Mouse (Mus musculus): ENCODE measurements around the gene Shisa5. TPM values are rescaled to one million over a fixed set of nuclear protein-coding genes. Genes with fewer than 3 reads are reported as not detected.

Shisa5 gene
- total RNA-seq, 2 experiments from 2014 or later, result 46.0 to 56.0 TPM

DNA sequence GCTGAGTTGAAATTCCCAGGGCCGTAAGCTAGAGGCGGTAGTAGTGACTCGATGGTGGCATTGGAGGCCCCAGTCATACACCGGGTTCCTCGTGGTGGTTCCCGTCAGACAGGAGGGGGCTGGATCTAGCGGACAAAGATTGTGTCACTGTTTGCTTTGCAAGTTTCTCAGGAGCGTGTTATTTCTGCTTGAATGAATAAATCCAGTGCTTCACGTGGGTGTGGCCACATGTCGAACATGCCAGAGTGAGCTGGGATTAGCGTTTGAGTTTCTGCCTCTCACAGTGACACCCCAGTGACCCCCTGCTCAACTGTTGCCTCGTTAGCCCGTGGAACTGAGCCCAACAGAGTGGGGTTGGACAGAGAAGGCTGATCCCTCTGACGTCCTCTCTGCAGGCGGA is 52.1 kb downstream of the Shisa5 start:
- DNase-seq (ENCODE audit: low spot score in 2 of 2), result peak in 1 of 2 experiments; percentile 39

DNA sequence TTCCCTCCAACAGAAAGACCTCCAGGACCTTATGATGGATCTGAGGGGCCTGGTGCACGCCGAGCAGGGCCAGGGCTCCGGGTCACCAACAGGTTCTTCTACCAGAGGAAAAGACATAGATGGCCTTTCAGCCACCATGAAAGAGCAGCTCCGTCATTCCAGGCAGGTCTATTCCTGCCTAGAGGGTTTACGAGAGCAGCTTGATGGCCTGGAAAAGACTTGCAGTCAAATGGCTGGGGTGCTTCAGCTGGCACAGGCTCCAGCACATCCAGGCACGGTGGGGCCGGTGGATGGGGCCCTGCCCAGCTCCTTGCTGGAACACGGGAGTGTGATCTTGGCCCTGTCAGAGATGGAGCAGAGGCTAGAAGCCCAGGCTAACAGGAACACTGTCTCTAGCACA is 53.4 kb downstream of the Shisa5 start:
- DNase-seq (ENCODE audit: low spot score in 2 of 2), result no peak

- DNase-seq (ENCODE audit: low spot score in 2 of 2), result no peak
These were observed 54.4 kb downstream of the Shisa5 start for GRCm38 (mm10) chr9:109092799-109093198.

DNA sequence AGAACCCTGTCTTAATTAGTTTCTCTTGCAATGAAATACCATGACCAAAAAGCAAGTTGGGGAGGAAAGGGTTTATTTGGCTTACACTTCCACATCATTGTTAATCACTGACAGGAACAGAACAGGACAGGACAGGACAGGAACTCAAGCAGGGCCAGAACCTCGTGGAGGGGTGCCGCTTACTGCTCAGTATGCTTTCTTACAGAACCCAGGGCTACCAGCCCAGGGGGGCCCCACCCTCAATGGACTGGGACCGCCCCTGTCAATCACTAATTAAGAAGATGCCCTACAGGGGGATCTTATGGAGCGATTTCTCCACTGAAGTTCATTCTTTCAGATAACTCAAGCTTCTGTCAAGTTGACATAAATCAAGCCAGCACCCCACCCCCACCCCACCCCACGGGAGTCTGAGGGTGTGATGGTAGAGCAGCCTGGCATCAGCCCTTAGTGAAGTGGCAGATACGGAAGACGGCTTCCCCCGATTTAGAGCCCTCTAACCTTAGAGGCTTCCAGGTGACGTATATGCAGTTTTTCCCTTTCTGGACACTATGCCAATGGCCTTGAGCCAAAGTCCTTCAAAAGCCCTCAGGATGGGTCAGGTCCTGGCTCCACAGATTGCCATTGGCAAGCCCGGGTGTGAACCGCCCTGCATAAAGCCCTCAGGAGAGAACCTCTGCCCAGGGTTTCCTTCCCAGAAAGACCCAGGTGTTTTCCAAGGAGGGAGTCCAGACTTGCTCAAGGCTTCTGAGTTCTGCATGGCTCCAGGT is 55.6 kb downstream of the Shisa5 start:
- no peak for DNase-seq (ENCODE audit: low spot score in 2 of 2)

DNA sequence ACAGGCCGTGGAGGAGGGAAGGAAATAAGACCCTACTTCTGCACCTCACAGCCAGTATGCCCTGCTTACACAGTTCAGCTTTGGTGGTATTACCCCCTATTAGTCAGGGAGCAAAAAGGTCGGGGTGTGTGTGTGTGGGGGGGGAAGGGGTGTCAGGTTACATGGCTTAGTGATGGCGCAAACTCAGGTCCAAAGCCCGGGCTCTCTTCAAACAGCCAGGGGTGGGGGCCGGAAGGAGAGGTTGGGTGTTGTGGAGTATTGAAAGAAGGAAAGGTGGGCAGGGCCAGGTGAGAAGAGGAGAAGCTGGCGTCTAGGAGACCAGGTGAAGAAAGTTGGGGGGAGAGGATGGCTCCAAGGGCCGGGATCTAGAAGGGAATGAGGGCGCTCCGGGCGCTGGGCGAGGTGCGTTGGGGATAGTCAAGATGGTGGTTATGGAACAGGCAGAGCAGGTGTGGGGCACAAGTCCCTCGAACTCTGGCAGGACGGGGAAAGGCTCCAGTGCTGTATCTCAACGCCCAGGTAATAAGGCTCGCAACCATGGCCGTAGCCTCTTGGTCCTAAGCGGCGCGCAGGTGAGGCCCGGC is 56.3 kb downstream of the Shisa5 start:
- no peak for DNase-seq (ENCODE audit: low spot score in 2 of 2)

- peak; percentile 56 to 70 for DNase-seq (ENCODE audit: low spot score in 2 of 2)
These were observed 57.0 kb downstream of the Shisa5 start, which contains the start of gene Plxnb1 for GRCm38 (mm10) chr9:109095137-109095982. Gene Plxnb1, plus strand, starts transcription at chr9:109095389.

GRCm38 (mm10) chr9:109096251-109096661 is 57.9 kb downstream of the Shisa5 start:
- peak in 1 of 2 experiments; percentile 46 for DNase-seq (ENCODE audit: low spot score in 2 of 2)

GRCm38 (mm10) chr9:109096856-109097255 is 58.5 kb downstream of the Shisa5 start:
- DNase-seq (ENCODE audit: low spot score in 2 of 2), result no peak

GRCm38 (mm10) chr9:109097291-109097690 is 58.9 kb downstream of the Shisa5 start:
- DNase-seq (ENCODE audit: low spot score in 2 of 2), result no peak

GRCm38 (mm10) chr9:109097831-109098230 is 59.5 kb downstream of the Shisa5 start:
- peak; percentile 58 to 76 for DNase-seq (ENCODE audit: low spot score in 2 of 2)

- no peak for DNase-seq (ENCODE audit: low spot score in 2 of 2)
These were observed 60.0 kb downstream of the Shisa5 start for GRCm38 (mm10) chr9:109098366-109098765.

GRCm38 (mm10) chr9:109098969-109099368 is 60.6 kb downstream of the Shisa5 start:
- DNase-seq (ENCODE audit: low spot score in 2 of 2), result peak; percentile 36 to 54

DNA sequence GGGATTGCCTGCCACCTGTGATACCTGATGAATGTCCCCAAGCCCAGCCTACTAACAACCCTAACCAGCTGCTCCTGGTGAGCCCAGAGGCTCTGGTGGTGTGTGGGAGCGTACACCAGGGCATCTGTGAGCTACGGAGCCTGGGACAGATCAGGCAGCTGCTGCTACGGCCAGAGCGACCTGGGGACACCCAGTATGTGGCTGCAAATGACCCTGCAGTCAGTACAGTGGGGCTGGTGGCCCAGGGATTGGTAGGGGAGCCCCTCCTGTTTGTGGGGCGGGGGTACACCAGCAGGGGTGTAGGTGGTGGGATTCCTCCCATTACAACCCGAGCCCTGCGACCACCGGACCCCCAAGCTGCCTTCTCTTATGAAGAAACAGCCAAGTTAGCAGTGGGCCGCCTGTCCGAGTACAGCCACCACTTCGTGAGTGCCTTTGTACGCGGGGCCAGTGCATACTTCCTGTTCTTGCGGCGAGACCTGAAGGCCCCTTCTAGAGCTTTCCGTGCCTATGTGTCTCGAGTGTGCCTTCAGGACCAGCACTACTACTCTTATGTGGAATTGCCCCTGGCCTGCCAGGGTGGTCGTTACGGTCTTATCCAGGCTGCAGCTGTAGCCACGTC is 62.1 kb downstream of the Shisa5 start:
- DNase-seq (ENCODE audit: low spot score in 2 of 2), result no peak

DNA sequence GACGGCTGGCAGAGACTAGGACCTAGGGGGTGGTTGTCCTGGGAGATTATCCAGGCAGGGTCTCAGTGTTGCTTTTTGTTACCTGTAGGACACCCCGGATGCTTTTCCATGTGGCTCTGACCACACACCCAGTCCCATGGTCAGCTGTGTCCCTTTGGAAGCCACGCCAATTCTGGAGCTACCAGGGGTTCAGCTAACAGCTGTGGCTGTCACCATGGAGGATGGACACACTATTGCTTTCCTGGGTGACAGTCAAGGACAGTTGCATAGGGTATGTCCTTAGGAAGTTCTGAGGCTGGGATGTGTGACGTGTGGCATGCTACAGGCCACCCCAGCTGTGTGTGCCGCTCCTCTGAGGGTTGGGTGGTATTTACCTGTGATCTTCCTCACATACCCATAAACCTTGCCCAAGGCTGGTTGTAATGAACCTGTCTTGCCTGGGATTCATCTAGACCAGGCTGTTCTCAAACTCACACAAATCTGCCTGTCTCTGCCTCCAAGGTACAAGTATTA is 63.6 kb downstream of the Shisa5 start:
- DNase-seq (ENCODE audit: low spot score in 2 of 2), result no peak

DNA sequence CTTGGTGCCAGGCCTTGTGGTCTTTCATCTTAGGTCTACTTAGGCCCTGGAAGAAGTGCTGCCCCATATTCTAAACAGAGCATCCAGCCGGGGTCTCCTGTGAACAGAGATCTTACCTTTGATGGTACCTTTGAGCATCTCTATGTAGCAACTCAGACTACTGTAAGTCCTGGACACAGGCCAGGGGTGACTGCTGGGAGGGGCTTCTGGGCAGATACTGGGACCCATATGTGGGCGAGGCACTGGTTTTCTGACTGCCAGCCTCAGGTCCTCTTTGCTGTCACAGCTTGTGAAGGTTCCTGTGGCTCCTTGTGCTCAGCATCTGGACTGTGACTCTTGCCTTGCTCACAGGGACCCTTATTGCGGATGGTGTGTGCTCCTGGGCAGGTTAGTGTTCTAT is 64.2 kb downstream of the Shisa5 start:
- DNase-seq (ENCODE audit: low spot score in 2 of 2), result no peak

- DNase-seq (ENCODE audit: low spot score in 2 of 2), result no peak
These were observed 64.9 kb downstream of the Shisa5 start for GRCm38 (mm10) chr9:109103250-109103649.

DNA sequence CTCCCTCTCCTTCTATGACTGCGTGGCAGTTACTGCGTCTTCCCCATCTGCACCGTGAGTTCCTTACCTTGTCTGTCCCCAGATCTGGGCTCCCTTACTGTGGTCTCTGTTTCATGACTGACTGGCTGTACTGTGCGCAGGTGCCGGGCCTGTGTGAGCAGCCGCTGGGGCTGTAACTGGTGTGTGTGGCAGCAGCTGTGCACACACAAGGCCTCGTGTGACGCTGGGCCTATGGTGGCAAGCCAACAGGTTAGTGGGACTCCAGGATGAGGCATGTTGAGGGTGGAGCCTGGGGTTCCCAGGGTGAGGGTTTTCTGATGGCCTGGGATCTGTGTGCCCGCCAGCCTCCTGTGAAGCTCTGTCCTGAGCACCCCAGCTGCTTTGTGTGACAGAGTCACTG is 65.7 kb downstream of the Shisa5 start:
- DNase-seq (ENCODE audit: low spot score in 2 of 2), result no peak

GRCm38 (mm10) chr9:109105011-109105410 is 66.6 kb downstream of the Shisa5 start:
- DNase-seq (ENCODE audit: low spot score in 2 of 2), result peak in 1 of 2 experiments; percentile 49

GRCm38 (mm10) chr9:109105648-109106047 is 67.3 kb downstream of the Shisa5 start:
- no peak for DNase-seq (ENCODE audit: low spot score in 2 of 2)

- no peak for DNase-seq (ENCODE audit: low spot score in 2 of 2)
These were observed 69.0 kb downstream of the Shisa5 start for GRCm38 (mm10) chr9:109107341-109107740.

Data from layer of hippocampus, adult 18-20 months (tissue).